ENCODE assay signal across 8 mouse cellular contexts in genomic region chr11:116198132-116198531, GRCm38 (mm10). TPM values are rescaled to one million over a fixed set of nuclear protein-coding genes. Genes with fewer than 3 reads are reported as not detected.
A peak's percentile ranks its signal among the peaks of the same experiment; 100 is the strongest.
DNase-seq lines count a peak whose midpoint lies in the region; ATAC-seq and TF ChIP-seq lines count a peak whose summit lies in the region.

No protein-coding gene starts in this region.

- H3K27ac ChIP-seq in heart, embryonic 11.5 days (ENCODE audit: low read depth, low read length) = peak overlapping the region; percentile 98
- H3K27ac ChIP-seq in ES-Bruce4 (ENCODE audit: insufficient read depth, low read length) = no peak overlapping the region
- H3K27ac ChIP-seq in forebrain, embryonic 14.5 days (ENCODE audit: low read depth, low read length) = peak overlapping the region; percentile 93
- peak overlapping the region; percentile 97 for H3K27ac ChIP-seq in liver, postnatal 0 days (ENCODE audit: low read depth)

- H3K27me3 ChIP-seq in heart, embryonic 11.5 days (ENCODE audit: control insufficient read depth, insufficient read depth, low read length) = no peaks in the 10 kb centered on the region
- no peaks in the 10 kb centered on the region for H3K27me3 ChIP-seq in ES-Bruce4 (ENCODE audit: control insufficient read depth, insufficient read depth, low read length, poor library complexity, severe bottlenecking)
- no peaks in the 10 kb centered on the region for H3K27me3 ChIP-seq in forebrain, embryonic 14.5 days (replicated peaks; ENCODE audit: control insufficient read depth, insufficient read depth, low read length)
- no peaks in the 10 kb centered on the region for H3K27me3 ChIP-seq in liver, postnatal 0 days (ENCODE audit: insufficient read depth, low read length)

- no peak for DNase-seq in heart, adult 8-10 months (ENCODE audit: low spot score)
- DNase-seq in forebrain, embryonic 14.5 days (ENCODE audit: low spot score) = no peak
- no peak for DNase-seq in liver, postnatal 0 days
- no peak for DNase-seq in natural killer cell, adult 2 months (ENCODE audit: low spot score in 2 of 2)
- no peak for DNase-seq in kidney, postnatal 25 days
- DNase-seq in retina, postnatal 1 day = no peak

- peak overlapping the region; percentile 90 for H3K9ac ChIP-seq in heart, embryonic 11.5 days (ENCODE audit: low read depth, low read length)
- H3K9ac ChIP-seq in ES-Bruce4 (ENCODE audit: low read depth, poor library complexity, severe bottlenecking) = peak overlapping the region; percentile 82
- peak overlapping the region; percentile 88 for H3K9ac ChIP-seq in forebrain, embryonic 14.5 days (ENCODE audit: low read length)
- H3K9ac ChIP-seq in liver, postnatal 0 days (replicated peaks) = peak overlapping the region; percentile 91

- WGBS in heart, embryonic 11.5 days (ENCODE audit: insufficient replicate concordance) = 24% methylated on average over 13 of the region's 13 CpGs
- 25% methylated on average over 13 of the region's 13 CpGs for WGBS in forebrain, embryonic 14.5 days
- 15% methylated on average over 13 of the region's 13 CpGs for WGBS in liver, postnatal 0 days (ENCODE audit: insufficient replicate concordance)

- peak overlapping the region; percentile 75 for H3K4me3 ChIP-seq in heart, embryonic 11.5 days (ENCODE audit: low read depth, low read length)
- H3K4me3 ChIP-seq in ES-Bruce4 (ENCODE audit: low read depth, low read length) = peak overlapping the region; percentile 92
- H3K4me3 ChIP-seq in forebrain, embryonic 14.5 days (ENCODE audit: low read depth, low read length) = peak overlapping the region; percentile 74
- H3K4me3 ChIP-seq in liver, postnatal 0 days (ENCODE audit: low read depth, low read length) = peak overlapping the region; percentile 84

- no peak for TF ChIP-seq CTCF in ES-Bruce4 (IDR thresholded peaks at IDR 0.05; ENCODE audit: low read depth, low read length)
- TF ChIP-seq CTCF in liver, postnatal 0 days (IDR thresholded peaks at IDR 0.05; ENCODE audit: low read depth) = no peak

- H3K9me3 ChIP-seq in heart, embryonic 11.5 days (replicated peaks; ENCODE audit: control insufficient read depth, low read length) = no peaks in the 10 kb centered on the region
- no peaks in the 10 kb centered on the region for H3K9me3 ChIP-seq in ES-Bruce4 (replicated peaks; ENCODE audit: control insufficient read depth, insufficient read depth, low read length, poor library complexity, severe bottlenecking)
- no peaks in the 10 kb centered on the region for H3K9me3 ChIP-seq in forebrain, embryonic 14.5 days (replicated peaks; ENCODE audit: control insufficient read depth, low read length)
- H3K9me3 ChIP-seq in liver, postnatal 0 days (ENCODE audit: low read length) = no peaks in the 10 kb centered on the region

- peaks cover 5% of the 10 kb centered on the region; the same call in 1 of the 2 replicates for H3K36me3 ChIP-seq in heart, embryonic 11.5 days (ENCODE audit: control insufficient read depth, insufficient read depth, low read length)
- no peaks in the 10 kb centered on the region for H3K36me3 ChIP-seq in ES-Bruce4 (ENCODE audit: control insufficient read depth, insufficient read depth, low read length, poor library complexity, severe bottlenecking)
- H3K36me3 ChIP-seq in forebrain, embryonic 14.5 days (ENCODE audit: control insufficient read depth, insufficient read depth, low read length) = 0 out of 2 replicates have a peak, but pooled peaks cover 9% of the 10 kb centered on the region
- H3K36me3 ChIP-seq in liver, postnatal 0 days (replicated peaks; ENCODE audit: insufficient read depth, low read length) = peaks cover 3% of the 10 kb centered on the region; the same call in 1 of the 2 replicates

- peak overlapping the region; percentile 87 for H3K4me2 ChIP-seq in heart, embryonic 11.5 days
- H3K4me2 ChIP-seq in forebrain, embryonic 14.5 days (ENCODE audit: low read length) = peak overlapping the region; percentile 74
- H3K4me2 ChIP-seq in liver, postnatal 0 days (ENCODE audit: low read depth, low read length) = peak overlapping the region; percentile 91

- no peak for ATAC-seq in heart, embryonic 11.5 days (replicated peaks; ENCODE audit: insufficient number of reproducible peaks, low FRiP score, low TSS enrichment)
- no peak; the same call in 1 of the 2 replicates for ATAC-seq in forebrain, embryonic 14.5 days
- ATAC-seq in liver, postnatal 0 days = no peak

- peaks cover 8% of the 10 kb centered on the region for H3K4me1 ChIP-seq in heart, embryonic 11.5 days (ENCODE audit: control insufficient read depth, insufficient read depth, low read length)
- no peaks in the 10 kb centered on the region for H3K4me1 ChIP-seq in ES-Bruce4 (ENCODE audit: control insufficient read depth, insufficient read depth, low read length)
- peaks cover 13% of the 10 kb centered on the region for H3K4me1 ChIP-seq in forebrain, embryonic 14.5 days (ENCODE audit: control insufficient read depth, insufficient read depth, low read length)
- H3K4me1 ChIP-seq in liver, postnatal 0 days (ENCODE audit: insufficient read depth) = peaks cover 32% of the 10 kb centered on the region

- TF ChIP-seq EP300 in ES-Bruce4 (IDR thresholded peaks at IDR 0.05; ENCODE audit: insufficient read depth, low read depth, low read length) = no peak
- no peak for TF ChIP-seq EP300 in liver, postnatal 0 days (IDR thresholded peaks at IDR 0.05; ENCODE audit: low read depth)

- no peak for TF ChIP-seq POLR2A in ES-Bruce4 (IDR thresholded peaks at IDR 0.05; ENCODE audit: insufficient read depth, low read length)

RNA-seq across cellular contexts. Expression of gene Ten1, which starts 0.5 kb away (rescaled TPM):
- polyA plus RNA-seq in heart, embryonic 11.5 days (2014; fragmentation: Nextera tagmentation; extraction: Ambion mirVana) = 74.0 and 76.4 TPM in 2 replicates
- total RNA-seq in heart, adult 8-10 months (2022) = 10 to 100 TPM; 10.1 to 15.1 (median 10.8) TPM
- polyA plus RNA-seq in ES-Bruce4 (2011; ENCODE audit: insufficient read depth, insufficient read length, low read depth, missing spikeins) = 14.5 and 16.5 TPM in 2 replicates
- polyA plus RNA-seq in forebrain, embryonic 14.5 days (2014; fragmentation: Nextera tagmentation; extraction: Ambion mirVana) = 81.8 and 83.2 TPM in 2 replicates
- polyA plus RNA-seq in liver, postnatal 0 days (2015; fragmentation: Nextera tagmentation; extraction: Ambion mirVana) = 20.7 and 22.8 TPM in 2 replicates

RNA-seq across cellular contexts. Expression of gene Acox1, which starts 0.7 kb away (rescaled TPM):
- 29.3 and 32.3 TPM in 2 replicates for polyA plus RNA-seq in heart, embryonic 11.5 days (2014; fragmentation: Nextera tagmentation; extraction: Ambion mirVana)
- 100 to 1,000 TPM; 199 to 220 (median 213) TPM for total RNA-seq in heart, adult 8-10 months (2022)
- polyA plus RNA-seq in ES-Bruce4 (2011; ENCODE audit: insufficient read depth, insufficient read length, low read depth, missing spikeins) = 18.0 and 19.2 TPM in 2 replicates
- polyA plus RNA-seq in forebrain, embryonic 14.5 days (2014; fragmentation: Nextera tagmentation; extraction: Ambion mirVana) = 48.1 and 56.3 TPM in 2 replicates
- 258 and 304 TPM in 2 replicates for polyA plus RNA-seq in liver, postnatal 0 days (2015; fragmentation: Nextera tagmentation; extraction: Ambion mirVana)

RNA-seq across cellular contexts. Expression of gene Fbf1, which starts 30.2 kb away (rescaled TPM):
- polyA plus RNA-seq in heart, embryonic 11.5 days (2014; fragmentation: Nextera tagmentation; extraction: Ambion mirVana) = 20.3 and 20.6 TPM in 2 replicates
- 10 to 100 TPM; 14.5 to 16.4 (median 15.2) TPM for total RNA-seq in heart, adult 8-10 months (2022)
- polyA plus RNA-seq in ES-Bruce4 (2011; ENCODE audit: insufficient read depth, insufficient read length, low read depth, missing spikeins) = 26.2 and 29.5 TPM in 2 replicates
- 25.9 and 44.4 TPM in 2 replicates for polyA plus RNA-seq in forebrain, embryonic 14.5 days (2014; fragmentation: Nextera tagmentation; extraction: Ambion mirVana)
- polyA plus RNA-seq in liver, postnatal 0 days (2015; fragmentation: Nextera tagmentation; extraction: Ambion mirVana) = 2.2 and 2.3 TPM in 2 replicates

RNA-seq across cellular contexts. Expression of gene Evpl, which starts 39.7 kb away (rescaled TPM):
- polyA plus RNA-seq in heart, embryonic 11.5 days (2014; fragmentation: Nextera tagmentation; extraction: Ambion mirVana) = 0.26 and 0.31 TPM in 2 replicates
- total RNA-seq in heart, adult 8-10 months (2022) = under 1 TPM; 0.49 to 0.94 (median 0.56) TPM
- 2.6 and 3.1 TPM in 2 replicates for polyA plus RNA-seq in ES-Bruce4 (2011; ENCODE audit: insufficient read depth, insufficient read length, low read depth, missing spikeins)
- polyA plus RNA-seq in forebrain, embryonic 14.5 days (2014; fragmentation: Nextera tagmentation; extraction: Ambion mirVana) = 0.11 and 0.17 TPM in 2 replicates
- polyA plus RNA-seq in liver, postnatal 0 days (2015; fragmentation: Nextera tagmentation; extraction: Ambion mirVana) = 0.06 and 0.07 TPM in 2 replicates

RNA-seq across cellular contexts. Expression of gene Mrpl38, which starts 59.5 kb away (rescaled TPM):
- polyA plus RNA-seq in heart, embryonic 11.5 days (2014; fragmentation: Nextera tagmentation; extraction: Ambion mirVana) = 109 and 116 TPM in 2 replicates
- total RNA-seq in heart, adult 8-10 months (2022) = 10 to 100 TPM; 60.0 to 66.2 (median 63.9) TPM
- 69.3 and 71.6 TPM in 2 replicates for polyA plus RNA-seq in ES-Bruce4 (2011; ENCODE audit: insufficient read depth, insufficient read length, low read depth, missing spikeins)
- 79.6 and 83.4 TPM in 2 replicates for polyA plus RNA-seq in forebrain, embryonic 14.5 days (2014; fragmentation: Nextera tagmentation; extraction: Ambion mirVana)
- 43.9 and 44.0 TPM in 2 replicates for polyA plus RNA-seq in liver, postnatal 0 days (2015; fragmentation: Nextera tagmentation; extraction: Ambion mirVana)
